Mouse (Mus musculus) left cerebral cortex, adult 9 months (tissue): ENCODE results near the gene Map4k5.

Source experiments
- DNase-seq, 2 experiments: peaks; one replicate each; pipeline ENCODE4 v3.0.0; 2022; ENCODE audit warnings: low spot score in 2 of 2

Map4k5 gene

GRCm38 (mm10) chr12:69887776-69888175 lies 5.2 kb downstream of the Map4k5 start:
- DNase-seq: no peak

GRCm38 (mm10) chr12:69885170-69885923 lies 7.7 kb downstream of the Map4k5 start:
- no peak for DNase-seq

DNA sequence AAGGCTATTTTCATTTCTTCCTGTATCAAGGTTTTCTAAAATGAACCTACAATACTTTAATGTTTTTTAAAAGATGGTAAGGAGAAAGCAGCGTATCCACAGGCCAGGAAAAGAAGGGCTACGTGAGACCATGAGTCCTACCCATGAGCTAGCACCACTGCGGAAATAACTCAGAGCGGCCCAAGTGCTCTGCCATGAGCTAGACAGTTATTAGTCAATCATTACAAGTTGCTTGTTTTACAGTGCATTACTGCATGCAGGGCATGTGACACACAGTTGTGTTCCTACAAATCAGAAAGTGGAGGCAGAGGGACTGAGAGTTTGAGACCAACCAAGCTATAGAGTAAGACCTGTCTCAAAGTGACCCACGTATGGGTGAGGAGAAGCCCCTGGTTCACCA lies 8.9 kb downstream of the Map4k5 start:
- no peak for DNase-seq

GRCm38 (mm10) chr12:69881198-69881905 lies 11.6 kb downstream of the Map4k5 start:
- DNase-seq: no peak

DNA sequence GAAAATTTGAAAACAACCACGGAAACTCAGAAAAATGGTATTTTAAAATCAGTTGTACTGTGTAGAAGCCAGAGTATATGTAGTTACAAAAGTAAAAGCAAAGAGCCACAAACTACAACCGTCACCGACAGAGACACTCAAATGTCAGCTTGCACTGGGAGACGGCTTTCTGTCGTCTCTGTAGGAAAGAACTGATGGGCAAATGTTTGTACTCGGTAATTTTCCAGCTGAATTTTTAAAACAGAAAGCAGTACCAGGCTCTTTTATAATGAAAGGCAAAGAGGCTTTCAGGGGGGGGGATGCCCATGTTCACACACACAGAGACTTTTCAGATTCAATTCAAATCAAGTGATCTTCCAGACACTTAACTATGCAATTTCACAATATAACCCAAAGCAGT lies 13.3 kb downstream of the Map4k5 start:
- DNase-seq: no peak

DNA sequence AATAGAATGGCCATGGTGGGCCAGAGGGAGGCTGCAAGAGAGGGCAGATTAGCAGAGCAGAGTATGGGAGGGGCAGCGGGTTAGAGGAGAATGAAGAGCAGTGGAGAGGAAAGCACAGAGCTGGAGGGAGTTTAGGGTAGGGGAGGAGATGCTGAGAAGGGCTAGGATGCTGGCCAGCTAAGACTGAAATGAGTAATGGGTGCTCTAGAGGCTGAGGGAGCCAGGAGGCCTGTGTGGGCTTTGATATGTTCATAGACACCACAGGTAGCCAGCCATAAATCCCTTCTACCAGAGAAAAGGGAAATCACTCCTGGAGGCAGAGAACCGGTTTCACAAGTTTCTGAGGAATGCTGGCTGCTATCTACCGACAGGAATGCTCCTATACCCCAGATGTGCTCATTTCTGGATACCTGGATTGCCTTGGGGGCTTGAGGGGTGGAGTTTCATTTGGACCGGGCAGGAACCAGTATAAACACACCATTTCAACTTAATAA lies 13.8 kb downstream of the Map4k5 start:
- DNase-seq: no peak

DNA sequence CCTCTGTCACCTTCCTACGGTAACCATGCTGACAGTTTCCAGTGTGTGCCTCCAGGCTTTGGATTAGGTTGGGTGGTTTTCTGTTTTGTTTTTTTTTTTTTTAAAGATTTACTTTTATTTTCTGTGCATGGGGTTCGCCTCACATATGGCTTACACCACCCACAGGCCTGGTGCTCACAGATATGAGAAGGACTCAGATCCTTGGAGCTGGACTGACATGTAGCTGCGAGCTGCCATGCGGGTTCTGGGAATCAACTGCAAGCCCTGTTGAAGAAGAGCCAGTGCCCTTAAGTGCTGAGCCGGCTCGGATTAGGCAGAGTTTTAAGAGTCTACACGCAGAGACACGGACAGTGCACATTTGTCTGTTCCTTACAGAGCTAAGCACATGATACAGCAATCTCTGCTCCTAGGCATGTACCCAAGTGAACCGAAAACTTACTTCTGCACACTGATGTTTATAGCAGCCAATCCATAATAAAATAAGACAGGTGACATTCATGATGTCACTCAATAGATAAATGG lies 15.1 kb downstream of the Map4k5 start:
- DNase-seq: peak in 1 of 2 experiments; percentile 26

DNA sequence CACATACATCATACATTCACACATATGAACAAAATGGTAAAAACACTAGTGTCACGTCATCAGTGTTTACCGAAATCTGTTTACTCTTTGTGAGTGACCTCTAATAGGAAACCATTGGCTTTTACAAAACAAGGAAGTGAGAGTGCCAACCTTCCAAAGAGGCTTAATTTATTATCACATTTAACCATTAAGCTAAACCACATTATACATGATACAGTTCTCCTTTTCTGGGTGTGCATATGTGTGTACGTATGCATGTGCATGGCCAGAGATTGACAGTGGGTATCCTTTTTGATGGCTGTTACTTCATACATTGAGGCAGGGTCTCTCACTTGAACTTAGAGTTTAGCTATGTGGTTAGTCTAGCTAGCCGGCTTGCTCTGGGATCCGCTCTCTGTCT lies 21.4 kb downstream of the Map4k5 start:
- no peak for DNase-seq

- DNase-seq: no peak
These were observed 25.7 kb downstream of the Map4k5 start for GRCm38 (mm10) chr12:69867338-69867737.

- no peak for DNase-seq
These were observed 28.8 kb downstream of the Map4k5 start for GRCm38 (mm10) chr12:69864164-69864692.

GRCm38 (mm10) chr12:69863505-69863904 lies 29.5 kb downstream of the Map4k5 start:
- DNase-seq: no peak

DNA sequence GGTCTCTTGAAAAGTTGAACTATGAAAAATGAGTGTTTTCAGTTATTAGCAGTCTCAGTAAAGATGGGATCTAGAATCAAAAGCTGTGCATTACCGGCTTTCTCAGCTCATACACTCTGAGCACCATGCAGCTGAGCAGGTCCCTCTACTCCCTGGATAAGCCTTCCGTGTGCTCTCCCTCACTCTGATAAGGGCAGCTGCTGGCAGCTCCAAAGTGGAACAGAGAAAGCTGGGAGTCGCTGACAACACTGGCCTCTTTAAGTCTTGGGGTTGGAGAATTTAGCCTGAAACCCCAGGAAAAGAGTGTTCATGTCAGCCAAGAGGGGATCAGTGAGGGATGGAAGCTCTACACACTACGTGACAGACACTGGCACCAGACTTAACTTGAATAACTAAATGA lies 34.2 kb downstream of the Map4k5 start:
- no peak for DNase-seq

DNA sequence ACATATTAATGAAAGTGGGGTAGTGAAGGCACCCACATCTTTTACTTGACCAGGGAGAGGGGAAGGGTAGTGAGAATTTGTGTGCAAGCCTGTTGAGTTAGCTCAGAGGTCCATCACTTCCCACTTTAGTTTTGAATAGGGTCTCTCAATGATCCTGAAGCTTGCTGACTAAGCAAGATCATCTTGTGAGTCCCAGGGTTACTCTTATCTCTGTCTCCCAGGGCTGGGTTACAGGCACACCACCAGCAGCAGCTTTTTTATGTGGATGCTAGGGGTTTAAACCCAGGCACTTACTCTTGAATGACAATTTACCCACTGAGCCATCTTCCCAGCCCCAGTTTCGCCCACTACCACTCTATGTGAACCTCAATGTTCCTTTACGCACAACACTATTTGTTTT lies 35.4 kb downstream of the Map4k5 start:
- no peak for DNase-seq

- DNase-seq: peak in 1 of 2 experiments; percentile 39
These were observed 36.6 kb downstream of the Map4k5 start for GRCm38 (mm10) chr12:69856398-69856797.

- DNase-seq: no peak
These were observed 37.2 kb downstream of the Map4k5 start for GRCm38 (mm10) chr12:69855641-69856300.

DNA sequence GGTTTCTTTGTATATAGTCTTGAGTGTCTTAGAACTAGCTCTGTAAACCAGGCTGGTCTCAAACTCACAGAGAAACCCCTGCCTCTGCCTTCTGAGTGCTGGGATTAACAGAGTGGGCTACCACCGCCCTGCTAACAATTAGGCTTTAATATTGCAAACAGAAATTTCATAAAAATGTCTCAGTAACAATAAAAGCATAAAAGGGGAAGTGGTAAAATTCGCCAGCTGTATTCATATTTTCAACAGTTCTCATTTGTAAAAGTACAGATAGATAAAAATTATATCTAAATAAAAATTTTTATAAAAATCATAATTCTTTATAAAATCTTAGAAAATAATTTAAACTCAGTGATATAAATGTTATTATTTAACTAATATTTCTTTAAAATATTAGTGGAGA lies 39.1 kb downstream of the Map4k5 start:
- DNase-seq: no peak

GRCm38 (mm10) chr12:69853387-69853786 lies 39.6 kb downstream of the Map4k5 start:
- no peak for DNase-seq

GRCm38 (mm10) chr12:69852288-69852687 lies 40.7 kb downstream of the Map4k5 start:
- no peak for DNase-seq

DNA sequence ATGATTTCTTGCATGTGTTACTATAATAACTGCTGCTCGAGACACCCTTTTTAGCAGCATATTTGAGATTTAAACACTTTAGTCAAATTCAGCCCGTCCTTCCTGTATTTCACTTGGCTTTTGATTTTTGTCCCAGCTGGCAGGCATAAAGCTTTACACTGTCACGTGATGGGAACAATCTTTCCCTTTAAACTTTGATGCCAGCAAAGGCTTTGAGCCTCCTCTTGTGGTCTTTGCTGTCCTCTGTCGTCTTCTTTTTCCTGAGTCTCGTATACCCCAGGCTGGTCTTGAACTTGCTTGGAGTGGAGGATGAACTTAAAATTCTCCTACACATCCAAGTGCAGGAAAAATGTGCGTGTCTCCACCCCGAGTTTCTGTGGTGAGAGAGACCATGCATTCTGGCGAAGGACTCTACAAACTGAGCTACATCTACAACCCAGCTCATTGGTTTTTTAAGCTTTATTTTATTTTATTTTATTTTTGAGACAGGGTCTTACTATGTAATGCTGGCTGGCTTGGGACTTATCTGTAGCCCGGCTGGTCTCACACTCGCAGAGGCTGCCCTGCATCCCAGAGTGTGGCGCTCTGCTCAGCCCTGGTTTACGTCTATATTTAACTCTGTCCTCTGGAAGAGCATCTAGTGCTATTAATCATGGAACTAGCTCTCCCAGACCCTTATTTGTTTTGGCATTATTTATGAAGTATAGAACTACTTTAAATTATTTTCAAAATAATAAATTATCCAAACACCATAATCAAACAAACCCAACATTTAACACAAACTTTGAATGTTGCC lies 44.7 kb downstream of the Map4k5 start:
- no peak for DNase-seq

- no peak for DNase-seq
These were observed 46.5 kb downstream of the Map4k5 start for GRCm38 (mm10) chr12:69846499-69846898.

- DNase-seq: no peak
These were observed 47.3 kb downstream of the Map4k5 start for GRCm38 (mm10) chr12:69845722-69846121.
